Mouse (Mus musculus): ENCODE measurements around the gene Bcat1.

DNA sequence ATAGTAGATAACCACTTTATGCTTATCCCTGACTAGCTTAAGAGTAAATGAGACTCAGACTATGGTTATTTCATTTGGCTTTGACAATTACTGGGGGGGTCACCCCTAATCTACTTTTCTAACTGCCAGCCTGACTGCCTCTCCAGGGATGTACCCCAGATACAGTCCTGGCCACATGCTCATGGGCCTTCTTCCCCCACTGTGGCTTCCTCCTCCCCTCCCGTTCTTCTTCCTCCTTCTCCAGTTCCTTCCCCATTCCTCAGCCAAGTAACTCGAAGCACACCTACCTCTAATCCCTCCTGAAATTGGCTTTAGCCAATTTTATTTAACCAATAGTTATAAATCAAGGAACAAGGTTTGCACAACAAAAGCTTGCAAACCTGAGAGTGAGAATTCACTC is 6.1 kb downstream of the Bcat1 start:
- TF ChIP-seq CTCF (IDR thresholded peaks at IDR 0.05; ENCODE audit: borderline replicate concordance, control insufficient read depth, extremely low read depth, insufficient read depth, low read length, poor library complexity) (no peak), POLR2A (IDR thresholded peaks at IDR 0.05; ENCODE audit: control insufficient read depth, extremely low read depth, insufficient read depth, low read length, poor library complexity) (no peak)
